Mouse (Mus musculus): ENCODE data around the gene Fam186a.
"Not testable (repeated sequence)": the region's sequence is repeated elsewhere in the genome, so short reads cannot be mapped to it uniquely, and the experiment has no call there.

Gene Fam186a

GRCm38 (mm10) chr15:99966961-99967360, at the start of gene Fam186a:
Gene Fam186a, minus strand, starts transcription at chr15:99967061.
- DNase-seq: no peak

- DNase-seq: no peak
Measured at GRCm38 (mm10) chr15:100006180-100006579, 39.3 kb upstream of the Fam186a start.

- DNase-seq: no peak
Measured at GRCm38 (mm10) chr15:100004677-100005273, 37.9 kb upstream of the Fam186a start.

GRCm38 (mm10) chr15:99999390-99999789, 32.5 kb upstream of the Fam186a start:
- DNase-seq: no peak

- no peak for DNase-seq
Measured at GRCm38 (mm10) chr15:99997114-99997804, 30.4 kb upstream of the Fam186a start.

- DNase-seq: no peak
Measured at GRCm38 (mm10) chr15:99993100-99993499, 26.2 kb upstream of the Fam186a start.

GRCm38 (mm10) chr15:99979715-99980114, 12.9 kb upstream of the Fam186a start:
- no peak for DNase-seq

- no peak for DNase-seq
Measured at GRCm38 (mm10) chr15:99979266-99979665, 12.4 kb upstream of the Fam186a start.

- DNase-seq: not testable (repeated sequence)
Measured at GRCm38 (mm10) chr15:99976121-99976520, 9.3 kb upstream of the Fam186a start.

- no peak for DNase-seq
Measured at GRCm38 (mm10) chr15:99974476-99975220, 7.8 kb upstream of the Fam186a start.

- DNase-seq: peak; percentile 10 to 38
Measured at GRCm38 (mm10) chr15:99972989-99973911, 6.4 kb upstream of the Fam186a start.

- peak; percentile 97 for DNase-seq
Measured at GRCm38 (mm10) chr15:99972361-99972988, 5.6 kb upstream of the Fam186a start.

- DNase-seq: peak in 1 of 2 experiments; percentile 25
Measured at GRCm38 (mm10) chr15:99970606-99971005, 3.7 kb upstream of the Fam186a start.

- not testable (repeated sequence) for DNase-seq
Measured at GRCm38 (mm10) chr15:99969765-99970164, 2.9 kb upstream of the Fam186a start, which contains the start of gene Larp4. Gene Larp4, plus strand, starts transcription at chr15:99970065.

- DNase-seq: peak; percentile 57 to 71
Measured at GRCm38 (mm10) chr15:99965103-99965775, 1.6 kb downstream of the Fam186a start.

GRCm38 (mm10) chr15:99955324-99955723, 11.5 kb downstream of the Fam186a start:
- DNase-seq: no peak

GRCm38 (mm10) chr15:99940970-99941630, 25.8 kb downstream of the Fam186a start:
- no peak for DNase-seq

- DNase-seq: no peak
Measured at GRCm38 (mm10) chr15:99940426-99940825, 26.4 kb downstream of the Fam186a start.

- no peak for DNase-seq
Measured at GRCm38 (mm10) chr15:99937841-99938240, 29.0 kb downstream of the Fam186a start.

GRCm38 (mm10) chr15:99936659-99937058, 30.2 kb downstream of the Fam186a start:
- DNase-seq: no peak

- no peak for DNase-seq
Measured at GRCm38 (mm10) chr15:99934501-99934900, 32.4 kb downstream of the Fam186a start.
